Mouse (Mus musculus) brain, embryonic 14.5 days (tissue): ENCODE measurements around the gene Hcfc1r1.

Experiments used
- CTCF ChIP-seq: fragments of 200-500 bp; IDR thresholded peaks from 2 replicates; pipeline ENCODE4 v1.5.1; 2012; ENCODE audit warnings: inconsistent platforms, mild to moderate bottlenecking, moderate library complexity, borderline replicate concordance; ENCODE audit not compliant: insufficient read depth, insufficient read length; ENCODE audit errors: extremely low read depth
- POLR2A ChIP-seq: fragments of 200-500 bp; IDR thresholded peaks from 2 replicates; pipeline ENCODE4 v1.6.1; 2012; ENCODE audit warnings: mild to moderate bottlenecking, inconsistent platforms, borderline replicate concordance; ENCODE audit not compliant: poor library complexity, insufficient read depth, insufficient read length, severe bottlenecking; ENCODE audit errors: extremely low read depth

DNA sequence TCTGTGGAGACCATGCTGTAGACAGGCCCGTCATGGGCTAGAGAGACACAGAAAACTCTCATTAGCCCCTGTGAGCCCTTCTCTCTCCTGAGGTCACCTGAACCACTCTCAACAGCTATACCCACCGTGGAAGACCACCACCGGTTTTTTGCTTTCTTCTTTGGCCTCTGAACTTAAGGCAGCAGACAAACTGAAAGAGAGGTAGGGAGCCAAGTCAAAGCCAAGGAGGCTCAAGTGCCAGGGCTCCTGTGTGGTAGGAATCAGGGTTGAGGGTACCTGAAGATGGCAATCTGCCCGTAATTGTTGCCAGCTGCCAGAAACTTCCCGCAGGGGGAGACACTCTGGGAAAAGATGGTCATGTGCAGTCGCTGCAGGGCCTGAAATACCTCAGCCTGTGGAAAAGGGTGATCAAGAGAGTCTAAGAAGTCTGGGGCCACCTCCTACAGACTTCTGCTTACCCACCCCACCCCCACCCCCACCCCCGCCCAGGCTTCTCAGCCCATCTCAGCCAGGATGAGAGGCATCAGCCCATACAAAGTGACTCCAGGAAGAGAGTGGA is 2.8 kb upstream of the Hcfc1r1 start:
- no peak for TF ChIP-seq CTCF
- TF ChIP-seq POLR2A: no peak
